Mouse (Mus musculus) MEL (cell line): ENCODE data around the gene Lrp4. TPM values are rescaled to one million over a fixed set of nuclear protein-coding genes. Genes with fewer than 3 reads are reported as not detected.

Experiments
- DNase-seq: peaks from one replicate; pipeline ENCODE4 v3.0.0; 2011; ENCODE audit warnings: low read depth, low spot score
- H3K27ac ChIP-seq: 2 replicates; pipeline ENCODE4 v1.5.1; 2012; ENCODE audit warnings: low read depth, mild to moderate bottlenecking, control low read depth, low read length, moderate library complexity; ENCODE audit not compliant: control insufficient read depth
- H3K27me3 ChIP-seq, 2 experiments: fragments of 150-350 bp in 1 of 2; sonication (generic) in 1 of 2; 2 replicates each; pipeline ENCODE4 v1.6.1; 2012; ENCODE audit warnings: low read length in 2 of 2, mild to moderate bottlenecking in 2 of 2, improper control_type of control experiment in 1 of 2, moderate library complexity in 1 of 2; ENCODE audit not compliant: insufficient read depth in 2 of 2, control insufficient read depth in 1 of 2
- H3K36me3 ChIP-seq, 2 experiments: 2 replicates each; pipeline ENCODE4 v1.6.1; 2012 to 2014; ENCODE audit warnings: low read length in 2 of 2, improper control_type of control experiment in 1 of 2, inconsistent platforms in 1 of 2, mild to moderate bottlenecking in 1 of 2; ENCODE audit not compliant: insufficient read depth in 2 of 2, control insufficient read depth in 1 of 2
- H3K4me1 ChIP-seq, 2 experiments: fragments of 150-350 bp in 1 of 2; sonication (generic) in 1 of 2; 2 replicates each; pipeline ENCODE4 v1.6.1; 2012; ENCODE audit warnings: low read length in 2 of 2, improper control_type of control experiment in 1 of 2, mild to moderate bottlenecking in 1 of 2; ENCODE audit not compliant: insufficient read depth in 2 of 2, control insufficient read depth in 1 of 2
- H3K4me3 ChIP-seq, 2 experiments: fragments of 150-350 bp in 1 of 2; sonication (generic) in 1 of 2; 2 replicates each; pipeline ENCODE4 v1.5.1; 2012; ENCODE audit warnings: low read depth in 2 of 2, low read length in 2 of 2, mild to moderate bottlenecking in 2 of 2, moderate library complexity in 2 of 2, control low read depth in 1 of 2, improper control_type of control experiment in 1 of 2; ENCODE audit not compliant: control insufficient read depth in 1 of 2, insufficient read depth in 1 of 2
- H3K79me2 ChIP-seq: 2 replicates; pipeline ENCODE4 v1.6.1; 2012; ENCODE audit warnings: mild to moderate bottlenecking, low read length, moderate library complexity; ENCODE audit not compliant: control insufficient read depth, poor library complexity, insufficient read depth
- H3K9ac ChIP-seq: 2 replicates; pipeline ENCODE4 v1.6.1; 2012; ENCODE audit warnings: low read depth, mild to moderate bottlenecking, control low read depth, low read length, moderate library complexity; ENCODE audit not compliant: control insufficient read depth, poor library complexity, severe bottlenecking
- H3K9me3 ChIP-seq: fragments of 150-350 bp; sonication (generic); replicated peaks from 2 replicates; pipeline ENCODE4 v1.6.1; 2012; ENCODE audit warnings: mild to moderate bottlenecking, low read length, improper control_type of control experiment, moderate library complexity; ENCODE audit not compliant: insufficient read depth
- CHD1 ChIP-seq: IDR thresholded peaks from 2 replicates; pipeline ENCODE4 v1.6.1; 2012; ENCODE audit warnings: low read depth, mild to moderate bottlenecking, inconsistent platforms, low read length, improper control_type of control experiment
- CTCF ChIP-seq, 3 experiments: IDR thresholded peaks in 2 of 3; conservative IDR thresholded peaks in 1 of 3; 2 replicates each; pipeline ENCODE4 v1.5.1; 2011 to 2012; ENCODE audit warnings: low read length in 3 of 3, low read depth in 2 of 3, mild to moderate bottlenecking in 2 of 3, improper control_type of control experiment in 1 of 3, inconsistent platforms in 1 of 3, mixed read lengths in 1 of 3, moderate library complexity in 1 of 3; ENCODE audit not compliant: control insufficient read depth in 1 of 3, insufficient read depth in 1 of 3, poor library complexity in 1 of 3, severe bottlenecking in 1 of 3
- E2F4 ChIP-seq: IDR thresholded peaks from 2 replicates; pipeline ENCODE4 v1.6.1; 2011; ENCODE audit warnings: low read depth, low read length, improper control_type of control experiment, borderline replicate concordance
- ELF1 ChIP-seq: IDR thresholded peaks from 2 replicates; pipeline ENCODE4 v1.6.1; 2014; ENCODE audit warnings: low read depth, mild to moderate bottlenecking, inconsistent platforms, low read length, improper control_type of control experiment, moderate library complexity
- EP300 ChIP-seq, 2 experiments: IDR thresholded peaks; 2 replicates each; pipeline ENCODE4 v1.6.1; 2011; ENCODE audit warnings: improper control_type of control experiment in 2 of 2, low read length in 2 of 2, low read depth in 1 of 2, mild to moderate bottlenecking in 1 of 2
- ETS1 ChIP-seq: IDR thresholded peaks from 2 replicates; pipeline ENCODE4 v1.6.1; 2012; ENCODE audit warnings: low read depth, mild to moderate bottlenecking, inconsistent platforms, low read length, improper control_type of control experiment, moderate library complexity
- HCFC1 ChIP-seq: IDR thresholded peaks from 2 replicates; pipeline ENCODE4 v1.6.1; 2012; ENCODE audit warnings: low read depth, mild to moderate bottlenecking, inconsistent platforms, low read length, improper control_type of control experiment, moderate library complexity
- KAT2A ChIP-seq: conservative IDR thresholded peaks from 2 replicates; pipeline ENCODE4 v1.6.1; 2012; ENCODE audit warnings: low read depth, low read length, improper control_type of control experiment, inconsistent platforms
- MAX ChIP-seq: IDR thresholded peaks from 2 replicates; pipeline ENCODE4 v1.6.1; 2011; ENCODE audit warnings: low read length, improper control_type of control experiment
- MAZ ChIP-seq: IDR thresholded peaks from 2 replicates; pipeline ENCODE4 v1.6.1; 2012; ENCODE audit warnings: low read depth, mild to moderate bottlenecking, inconsistent platforms, low read length, improper control_type of control experiment
- MEF2A ChIP-seq: IDR thresholded peaks from 2 replicates; pipeline ENCODE4 v1.6.1; 2014; ENCODE audit warnings: low read depth, mild to moderate bottlenecking, inconsistent platforms, low read length, improper control_type of control experiment; ENCODE audit not compliant: poor library complexity, insufficient replicate concordance, severe bottlenecking; ENCODE audit errors: extremely low read depth
- MXI1 ChIP-seq: IDR thresholded peaks from 2 replicates; pipeline ENCODE4 v1.6.1; 2011; ENCODE audit warnings: mild to moderate bottlenecking, low read depth, low read length, improper control_type of control experiment
- MYC ChIP-seq: IDR thresholded peaks from 2 replicates; pipeline ENCODE4 v1.6.1; 2011; ENCODE audit warnings: low read depth, mild to moderate bottlenecking, low read length, improper control_type of control experiment, moderate library complexity
- NELFE ChIP-seq: IDR thresholded peaks from 2 replicates; pipeline ENCODE4 v1.6.1; 2011; ENCODE audit warnings: low read depth, low read length, improper control_type of control experiment
- POLR2A ChIP-seq, 2 experiments: IDR thresholded peaks; 2 replicates each; pipeline ENCODE4 v1.6.1; 2011 to 2012; ENCODE audit warnings: low read length in 2 of 2, mild to moderate bottlenecking in 2 of 2, control low read depth in 1 of 2, improper control_type of control experiment in 1 of 2, low read depth in 1 of 2, moderate library complexity in 1 of 2; ENCODE audit not compliant: control insufficient read depth in 1 of 2, insufficient read depth in 1 of 2, poor library complexity in 1 of 2
- POLR2AphosphoS5 ChIP-seq: IDR thresholded peaks from 2 replicates; pipeline ENCODE4 v1.6.1; 2012; ENCODE audit warnings: low read depth, borderline replicate concordance, mild to moderate bottlenecking, inconsistent platforms, low read length, moderate library complexity, mixed read lengths
- RAD21 ChIP-seq: IDR thresholded peaks from 2 replicates; pipeline ENCODE4 v1.6.1; 2011; ENCODE audit warnings: mild to moderate bottlenecking, low read depth, low read length, improper control_type of control experiment
- RCOR1 ChIP-seq: IDR thresholded peaks from 2 replicates; pipeline ENCODE4 v1.6.1; 2012; ENCODE audit warnings: low read depth, mild to moderate bottlenecking, inconsistent platforms, low read length, improper control_type of control experiment
- SIN3A ChIP-seq: IDR thresholded peaks from 2 replicates; pipeline ENCODE4 v1.6.1; 2012; ENCODE audit warnings: low read length, improper control_type of control experiment, inconsistent platforms
- SMC3 ChIP-seq: IDR thresholded peaks from 2 replicates; pipeline ENCODE4 v1.6.1; 2011; ENCODE audit warnings: low read depth, low read length, improper control_type of control experiment
- TBP ChIP-seq: IDR thresholded peaks from 2 replicates; pipeline ENCODE4 v1.8.0; 2011; ENCODE audit warnings: low read depth, low read length, improper control_type of control experiment
- TCF12 ChIP-seq: IDR thresholded peaks from 2 replicates; pipeline ENCODE4 v1.6.1; 2014; ENCODE audit warnings: low read depth, mild to moderate bottlenecking, inconsistent platforms, low read length, improper control_type of control experiment, moderate library complexity
- UBTF ChIP-seq: IDR thresholded peaks from 2 replicates; pipeline ENCODE4 v1.6.1; 2012; ENCODE audit warnings: low read depth, mild to moderate bottlenecking, inconsistent platforms, low read length, improper control_type of control experiment, moderate library complexity, borderline replicate concordance; ENCODE audit not compliant: insufficient read depth
- ZC3H11A ChIP-seq: IDR thresholded peaks from 2 replicates; pipeline ENCODE4 v1.6.1; 2012; ENCODE audit warnings: low read depth, mild to moderate bottlenecking, inconsistent platforms, low read length, improper control_type of control experiment
- ZKSCAN1 ChIP-seq: IDR thresholded peaks from 2 replicates; pipeline ENCODE4 v1.6.1; 2012; ENCODE audit warnings: low read depth, mild to moderate bottlenecking, inconsistent platforms, low read length, improper control_type of control experiment, moderate library complexity
- ZNF384 ChIP-seq: IDR thresholded peaks from 2 replicates; pipeline ENCODE4 v1.6.1; 2012; ENCODE audit warnings: low read depth, mild to moderate bottlenecking, inconsistent platforms, low read length, improper control_type of control experiment
- polyA plus RNA-seq, 2 experiments: library from polyadenylated mRNA; stranded (reverse) in 1 of 2; unstranded in 1 of 2; fragments of >175 nt in 1 of 2; fragments of >200 nt in 1 of 2; gene quantifications; 2 replicates each; pipeline versions ENCODE4 v1.2.1 to v1.2.4; 2012; ENCODE audit warnings: low replicate concordance in 2 of 2, low read depth in 1 of 2; ENCODE audit not compliant: insufficient read length in 2 of 2, insufficient read depth in 1 of 2, missing spikeins in 1 of 2
- total RNA-seq: library from RNA; depleted of rRNA; stranded (reverse); fragments of 300-350 nt; gene quantifications from 2 replicates; pipeline ENCODE4 v1.2.3, GENCODE M21; 2012

Lrp4 gene
- total and polyA plus RNA-seq, 3 experiments: 1.1 to 2.8 TPM; not detected in 1

DNA sequence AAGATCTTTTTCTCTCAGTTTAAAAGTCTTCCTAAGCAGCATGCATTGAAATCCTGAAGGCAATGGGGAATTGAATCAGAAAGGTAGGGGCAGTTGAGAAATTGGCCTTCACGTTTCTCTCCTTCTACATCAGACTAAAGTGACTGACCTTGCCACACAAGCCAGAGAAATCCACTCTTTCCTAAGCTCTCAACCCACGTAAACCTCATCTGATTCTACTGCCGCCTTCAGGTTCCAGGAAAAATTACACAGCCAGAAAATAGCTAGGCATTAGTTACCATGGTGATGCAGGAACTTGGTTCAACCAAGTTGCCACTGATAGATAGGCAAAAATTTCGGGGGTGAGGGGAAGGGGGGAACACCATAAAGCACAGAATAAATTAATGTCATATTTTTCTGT, 1.5 kb upstream of the Lrp4 start:
- peaks cover 7 to 15% of the 10 kb centered on the region in 2 experiments for H3K4me1 ChIP-seq
- H3K79me2 ChIP-seq: no peaks in the 10 kb centered on the region; the same call in 1 of the 2 replicates
- no peak overlapping the region for H3K9ac ChIP-seq
- H3K4me3 ChIP-seq: no peak overlapping the region
- peaks cover 0 to 18% of the 10 kb centered on the region in 2 experiments; a peak in 2 of 4 replicates for H3K36me3 ChIP-seq
- no peak for TF ChIP-seq ZKSCAN1
- TF ChIP-seq MXI1: peak; percentile 31; the same call in 1 of the 2 replicates
- no peak for TF ChIP-seq UBTF
- TF ChIP-seq RAD21: peak; percentile 53
- TF ChIP-seq RCOR1: no peak
- TF ChIP-seq CHD1: no peak
- TF ChIP-seq MYC: 0 out of 2 replicates have a peak, but pooled peaks have one; percentile 14
- no peak for TF ChIP-seq KAT2A
- no peak for TF ChIP-seq TBP
- peak; percentile 16 to 82 (median 76); a peak in 4 of 6 replicates for TF ChIP-seq CTCF (IDR thresholded peaks at IDR 0.05 in 2 of 3, conservative IDR thresholded peaks at IDR 0.05 in 1 of 3; ENCODE audit: control insufficient read depth in 1 of 3, insufficient read depth in 1 of 3, low read depth in 2 of 3, low read length in 3 of 3, poor library complexity in 1 of 3, severe bottlenecking in 1 of 3)
- TF ChIP-seq HCFC1: peak; percentile 25; the same call in 1 of the 2 replicates
- TF ChIP-seq MAZ: no peak
- TF ChIP-seq MEF2A: no peak
- TF ChIP-seq ETS1: no peak
- TF ChIP-seq EP300 (IDR thresholded peaks at IDR 0.05; ENCODE audit: low read depth in 1 of 2, low read length in 2 of 2): no peak
- no peak for TF ChIP-seq E2F4
- TF ChIP-seq ZNF384: 0 out of 2 replicates have a peak, but pooled peaks have one; percentile 15
- no peak for TF ChIP-seq TCF12
- no peak for TF ChIP-seq POLR2AphosphoS5
- TF ChIP-seq ELF1: peak; percentile 34; the same call in 1 of the 2 replicates
- no peak for TF ChIP-seq POLR2A (IDR thresholded peaks at IDR 0.05; ENCODE audit: control insufficient read depth in 1 of 2, insufficient read depth in 1 of 2, low read depth in 1 of 2, low read length in 2 of 2, poor library complexity in 1 of 2)
- no peak for TF ChIP-seq MAX
- TF ChIP-seq SMC3: peak; percentile 57
- no peak for TF ChIP-seq NELFE
- peak; percentile 50 for TF ChIP-seq SIN3A
- peak; percentile 20; the same call in 1 of the 2 replicates for TF ChIP-seq ZC3H11A
- TF ChIP-seq, all 39 proteins: peak for 10
- no peaks in the 10 kb centered on the region for H3K27me3 ChIP-seq
- DNase-seq: peak; percentile 81
- no peaks in the 10 kb centered on the region for H3K9me3 ChIP-seq
- no peak overlapping the region for H3K27ac ChIP-seq
